Mouse (Mus musculus) testis, adult 2 months (tissue): ENCODE data around the gene Qrich2. TPM values are rescaled to one million over a fixed set of nuclear protein-coding genes. Genes with fewer than 3 reads are reported as not detected.
A peak's percentile ranks its signal among the peaks of the same experiment; 100 is the strongest.
"Not testable (repeated sequence)": the region's sequence is repeated elsewhere in the genome, so short reads cannot be mapped to it uniquely, and the experiment has no call there.

Source experiments
- H3K27ac ChIP-seq: fragments of 200-500 bp; 2 replicates; pipeline ENCODE4 v1.5.1; 2012; ENCODE audit warnings: low read depth, low read length; ENCODE audit not compliant: control insufficient read depth, insufficient read depth
- H3K27me3 ChIP-seq: fragments of 200-500 bp; 2 replicates; pipeline ENCODE4 v1.6.1; 2012; ENCODE audit warnings: mild to moderate bottlenecking, low read length, moderate library complexity; ENCODE audit not compliant: control insufficient read depth, insufficient read depth
- H3K36me3 ChIP-seq: fragments of 200-500 bp; 2 replicates; pipeline ENCODE4 v1.6.1; 2012; ENCODE audit warnings: mild to moderate bottlenecking, low read length; ENCODE audit not compliant: control insufficient read depth, insufficient read depth
- H3K4me1 ChIP-seq: fragments of 200-500 bp; 2 replicates; pipeline ENCODE4 v1.6.1; 2012; ENCODE audit warnings: low read length; ENCODE audit not compliant: control insufficient read depth, insufficient read depth
- H3K4me3 ChIP-seq: fragments of 200-500 bp; 2 replicates; pipeline ENCODE4 v1.5.1; 2012; ENCODE audit warnings: low read depth, mild to moderate bottlenecking, low read length, moderate library complexity, mixed read lengths; ENCODE audit not compliant: control insufficient read depth
- CTCF ChIP-seq: fragments of 200-500 bp; IDR thresholded peaks from 2 replicates; pipeline ENCODE4 v1.5.1; 2012; ENCODE audit warnings: low read depth, mild to moderate bottlenecking, inconsistent platforms, low read length, moderate library complexity; ENCODE audit not compliant: control insufficient read depth, insufficient read depth, insufficient replicate concordance
- POLR2A ChIP-seq: fragments of 200-500 bp; IDR thresholded peaks from 2 replicates; pipeline ENCODE4 v1.6.1; 2012; ENCODE audit warnings: low read depth, mild to moderate bottlenecking, inconsistent platforms, low read length, moderate library complexity; ENCODE audit not compliant: control insufficient read depth
- polyA plus RNA-seq: library from polyadenylated mRNA; depleted of rRNA; stranded (reverse); fragments of >200 nt; gene quantifications from 2 replicates; pipeline ENCODE4 v1.2.3, GENCODE M21; 2012

The Qrich2 gene
- polyA plus RNA-seq, 1 experiment = 469 TPM

DNA sequence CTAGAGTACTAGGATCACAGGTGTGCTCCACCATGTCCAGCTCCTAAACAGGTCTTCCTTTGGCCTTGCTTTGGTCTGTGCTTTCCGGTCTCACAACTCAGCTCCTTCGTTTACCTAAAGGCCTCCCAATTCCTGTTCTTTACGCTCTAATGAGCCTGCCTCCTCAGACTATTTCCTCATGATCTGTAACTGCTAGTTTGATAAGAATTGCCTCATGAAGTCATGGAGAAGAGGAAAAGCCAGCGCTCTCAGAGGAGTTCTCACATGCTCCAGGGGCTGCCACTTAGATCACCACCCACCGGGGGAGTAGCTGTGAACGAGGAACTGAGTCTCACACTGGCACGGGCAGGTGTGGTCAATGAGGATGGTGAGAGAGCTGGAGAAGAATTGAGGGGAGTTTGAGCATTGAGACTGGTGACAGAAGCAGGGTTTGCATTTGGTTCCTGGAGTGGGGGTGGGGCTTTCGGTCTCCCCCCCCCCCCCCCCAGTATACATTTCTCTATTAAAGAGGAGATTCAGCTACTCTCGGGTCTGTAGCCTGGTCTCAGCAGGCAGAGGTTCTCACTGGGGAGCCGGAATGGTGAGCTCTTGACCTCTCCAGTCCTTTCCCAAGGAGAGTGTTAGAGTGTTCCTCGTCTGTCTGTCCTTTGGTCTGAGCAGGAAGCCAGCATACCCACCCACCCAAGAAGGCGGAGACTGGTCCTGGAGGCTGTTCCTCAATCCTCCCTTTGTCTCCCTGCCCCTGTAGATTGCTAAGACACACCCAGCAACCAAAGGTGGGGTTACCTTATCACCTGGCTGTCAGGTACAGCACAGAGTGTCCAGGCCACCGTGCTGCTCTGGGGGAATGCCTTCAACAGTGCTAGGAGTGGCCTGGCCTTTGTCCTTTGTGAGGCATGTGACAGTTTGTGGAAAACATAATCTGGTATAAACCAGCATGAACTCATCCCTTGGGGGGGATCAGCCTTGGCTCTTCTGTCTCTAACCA is 36.9 kb downstream of the Qrich2 start:
- Histone ChIP-seq H3K4me3 (no peak overlapping the region), H3K27ac (peak overlapping the region; percentile 60; the same call in 1 of the 2 replicates)
- TF ChIP-seq POLR2A = no peak
- TF ChIP-seq CTCF = no peak

DNA sequence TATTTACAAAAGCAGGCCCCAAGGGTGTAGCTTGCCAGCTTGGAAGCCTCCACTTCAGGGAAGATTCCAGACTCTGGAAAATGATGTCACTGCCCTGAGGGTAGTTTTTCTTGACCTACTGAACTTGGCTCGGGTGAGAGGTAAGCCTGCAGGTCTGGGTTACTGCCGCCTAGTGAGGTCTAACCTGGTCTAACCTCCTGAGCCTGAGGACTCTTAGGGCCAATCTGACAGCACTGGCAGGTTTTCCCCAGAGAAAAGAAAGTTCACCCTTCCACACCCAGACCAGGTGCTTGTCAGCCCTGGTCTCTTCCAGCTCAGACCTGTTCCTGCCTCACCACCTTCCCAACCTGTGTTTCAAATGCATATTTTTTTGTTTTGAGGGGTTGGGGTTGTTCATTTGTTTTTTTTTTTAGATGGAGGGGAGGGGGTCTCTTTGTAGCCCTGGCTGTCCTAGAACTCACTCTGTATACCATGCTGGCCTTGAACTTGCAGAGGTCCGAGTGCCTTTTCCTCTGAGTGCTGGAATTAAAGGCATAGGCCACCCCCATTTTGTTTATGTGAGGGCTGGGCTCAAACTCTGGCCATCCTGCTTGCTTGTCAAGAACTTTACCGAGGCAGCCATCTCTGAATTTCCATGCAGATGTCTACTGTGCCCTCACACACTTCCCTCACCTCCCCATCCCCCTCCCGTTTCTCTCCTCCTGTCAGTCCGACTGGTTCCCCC is 39.0 kb downstream of the Qrich2 start:
- H3K27me3 ChIP-seq = no peaks in the 10 kb centered on the region
- no peak overlapping the region for H3K4me3 ChIP-seq
- H3K4me1 ChIP-seq = peaks cover 7% of the 10 kb centered on the region
- no peaks in the 10 kb centered on the region for H3K36me3 ChIP-seq
- no peak for TF ChIP-seq POLR2A
- H3K27ac ChIP-seq = no peak overlapping the region

More for the DNA sequence above, 36.9 kb downstream of the Qrich2 start:
- Histone ChIP-seq H3K27me3 (no peaks in the 10 kb centered on the region), H3K36me3 (no peaks in the 10 kb centered on the region), H3K4me1 (peaks cover 9% of the 10 kb centered on the region)

DNA sequence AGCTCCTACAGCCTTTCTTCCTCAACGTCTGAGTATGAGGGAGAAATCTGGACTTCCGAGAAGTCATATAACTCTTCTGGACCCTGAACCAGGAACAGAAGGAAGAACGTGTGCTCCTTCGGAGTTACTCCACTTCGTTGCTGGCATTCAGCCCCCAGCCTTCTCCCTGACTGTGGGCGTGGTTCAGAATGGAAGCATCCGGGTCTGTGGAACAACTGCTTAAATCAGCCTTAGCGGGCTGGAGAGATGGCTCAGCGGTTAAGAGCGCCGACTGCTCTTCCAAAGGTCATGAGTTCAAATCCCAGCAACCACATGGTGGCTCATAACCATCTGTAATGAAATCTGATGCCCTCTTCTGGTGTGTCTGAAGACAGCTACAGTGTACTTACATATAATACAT is 39.7 kb downstream of the Qrich2 start:
- H3K27ac ChIP-seq, H3K36me3 ChIP-seq, H3K4me3 ChIP-seq, H3K4me1 ChIP-seq, H3K27me3 ChIP-seq: not testable (repeated sequence)

- Histone ChIP-seq H3K36me3 (no peaks in the 10 kb centered on the region), H3K4me3 (no peak overlapping the region), H3K4me1 (peaks cover 2% of the 10 kb centered on the region; the same call in 1 of the 2 replicates), H3K27me3 (no peaks in the 10 kb centered on the region), H3K27ac (no peak overlapping the region)
- TF ChIP-seq CTCF (no peak), POLR2A (no peak)
Observed at GRCm38 (mm10) chr11:116424621-116425407, 41.2 kb downstream of the Qrich2 start.

DNA sequence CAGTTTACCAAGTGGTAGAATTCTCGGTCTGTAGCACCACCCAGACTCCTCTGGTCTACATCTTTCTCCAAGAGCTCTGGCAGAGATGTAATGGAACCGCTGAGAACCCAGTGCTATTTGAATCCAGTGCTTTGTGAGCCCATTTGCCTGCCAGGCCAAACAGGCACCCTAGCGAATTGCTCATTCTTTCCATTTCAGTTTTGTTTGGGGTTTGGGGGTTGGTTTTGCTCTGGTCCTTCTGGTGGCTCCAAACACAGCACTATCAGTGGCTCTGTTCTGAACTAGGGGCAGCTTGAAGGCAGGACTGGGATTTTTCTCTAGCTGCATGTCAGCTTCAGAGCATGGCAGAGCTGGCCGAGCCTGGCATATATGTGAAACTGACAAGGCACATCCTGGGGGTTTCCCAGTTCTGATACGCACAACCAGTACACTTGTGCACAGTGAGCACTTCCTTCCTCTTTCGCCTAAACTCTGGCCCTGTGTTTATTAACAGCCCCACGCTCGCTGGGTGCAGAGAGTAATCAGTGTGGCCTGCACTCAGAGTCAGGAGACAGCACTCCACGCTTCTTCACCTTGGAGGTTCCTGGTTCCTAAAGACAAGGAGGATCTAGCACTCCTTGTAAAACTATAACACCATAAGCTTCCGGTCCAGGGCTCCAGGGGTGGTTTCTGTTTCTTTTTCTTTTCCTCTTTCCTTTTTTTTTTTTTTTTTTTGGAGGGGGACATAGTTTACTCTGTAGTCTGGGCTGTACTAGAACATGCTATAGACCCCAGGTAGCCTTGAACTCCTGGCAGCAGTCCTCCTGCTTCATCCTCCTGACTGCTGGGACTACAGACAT is 42.0 kb downstream of the Qrich2 start:
- Histone ChIP-seq H3K27me3 (no peaks in the 10 kb centered on the region), H3K4me3 (no peak overlapping the region), H3K4me1 (no peaks in the 10 kb centered on the region), H3K27ac (no peak overlapping the region), H3K36me3 (no peaks in the 10 kb centered on the region)
- no peak for TF ChIP-seq POLR2A
- TF ChIP-seq CTCF = no peak

DNA sequence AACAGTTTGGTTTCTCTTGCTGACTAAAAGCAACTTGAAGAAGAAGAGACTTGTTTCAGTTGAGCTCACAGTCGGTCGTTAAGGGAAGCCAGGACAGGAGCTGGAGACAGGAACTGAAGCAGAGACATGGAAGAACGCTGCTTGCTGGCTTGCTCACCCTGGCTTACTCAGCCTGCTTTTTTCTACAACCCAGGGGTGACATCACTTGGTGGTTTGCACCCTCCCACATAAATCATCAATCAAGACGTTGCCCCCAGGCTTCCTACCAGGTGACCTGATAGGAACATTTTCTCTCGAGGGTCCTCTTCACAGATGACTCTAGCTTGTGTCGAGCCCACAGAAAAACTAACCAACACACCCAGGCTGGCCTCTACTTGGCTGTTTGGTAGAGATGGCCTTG is 42.8 kb downstream of the Qrich2 start:
- TF ChIP-seq POLR2A (no peak), CTCF (no peak)
- Histone ChIP-seq H3K27me3 (no peaks in the 10 kb centered on the region), H3K4me3 (no peak overlapping the region), H3K36me3 (no peaks in the 10 kb centered on the region), H3K27ac (no peak overlapping the region), H3K4me1 (no peaks in the 10 kb centered on the region)
